Mouse (Mus musculus): ENCODE results near the gene Entr1. TPM values are rescaled to one million over a fixed set of nuclear protein-coding genes. Genes with fewer than 3 reads are reported as not detected.

Gene Entr1
- total RNA-seq, 2 experiments from 2014 or later: 25.7 to 35.3 TPM

DNA sequence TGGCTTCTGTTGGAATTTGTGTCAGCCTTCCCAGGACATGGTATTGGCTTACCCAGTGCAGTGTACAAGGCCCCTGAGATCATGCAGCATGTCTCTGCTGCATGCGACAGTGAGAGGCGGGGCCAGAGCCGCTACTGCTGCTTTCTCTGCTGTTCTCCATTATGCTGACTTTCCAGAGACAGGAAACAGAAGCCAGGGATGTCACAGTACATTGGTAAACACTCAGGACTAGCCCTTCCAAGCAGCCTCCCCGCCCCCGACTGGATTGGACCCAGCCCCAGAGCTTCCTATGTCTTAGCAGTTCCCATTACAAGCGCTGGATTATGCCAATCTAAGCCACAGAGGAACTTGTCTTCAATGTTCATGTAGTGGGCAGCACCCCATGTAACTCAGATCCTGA is 40.9 kb downstream of the Entr1 start:
- DNase-seq: no peak

DNA sequence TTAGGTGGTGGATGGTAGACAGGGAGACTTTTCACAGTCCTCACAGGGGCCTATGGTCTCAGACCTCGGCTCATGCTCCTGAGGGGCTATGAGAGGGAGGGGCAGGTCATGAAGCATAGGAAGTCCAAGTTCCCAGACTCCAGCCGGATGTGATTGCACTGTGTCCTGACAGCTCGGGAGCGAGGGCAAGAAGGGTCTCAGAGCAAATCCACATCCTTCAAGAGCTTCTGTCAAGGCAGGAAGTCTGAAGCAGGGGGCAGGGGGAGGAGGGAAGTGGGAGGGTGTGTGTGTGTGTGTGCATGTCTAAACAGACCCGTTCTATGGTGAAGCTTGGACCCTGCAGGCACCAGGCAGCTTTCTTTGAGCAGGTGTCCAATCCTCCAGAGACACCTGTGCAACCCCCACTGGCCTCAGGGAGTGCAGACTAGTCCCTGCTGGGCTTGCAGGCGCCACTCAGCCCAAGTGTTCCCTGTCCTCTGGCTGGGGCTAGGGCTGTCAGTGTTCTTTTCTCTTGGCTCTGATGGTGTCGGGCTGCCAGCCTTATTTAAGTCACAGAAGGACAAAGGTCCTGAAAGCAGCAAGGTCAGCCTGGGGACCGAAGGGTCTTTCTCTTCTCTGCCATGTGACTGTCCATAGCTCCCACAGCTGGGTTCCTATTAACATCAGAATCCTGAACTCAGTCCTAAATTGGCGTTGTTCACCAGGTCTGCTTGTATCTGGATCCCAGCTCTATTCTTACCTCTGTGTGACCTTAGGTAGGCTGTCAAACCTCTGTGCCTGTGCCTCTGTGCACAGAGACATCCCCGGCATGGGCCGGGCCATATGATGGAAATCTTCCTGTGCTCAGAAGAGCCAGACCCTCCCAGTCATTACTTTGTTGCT is 46.3 kb downstream of the Entr1 start:
- no peak for DNase-seq

DNA sequence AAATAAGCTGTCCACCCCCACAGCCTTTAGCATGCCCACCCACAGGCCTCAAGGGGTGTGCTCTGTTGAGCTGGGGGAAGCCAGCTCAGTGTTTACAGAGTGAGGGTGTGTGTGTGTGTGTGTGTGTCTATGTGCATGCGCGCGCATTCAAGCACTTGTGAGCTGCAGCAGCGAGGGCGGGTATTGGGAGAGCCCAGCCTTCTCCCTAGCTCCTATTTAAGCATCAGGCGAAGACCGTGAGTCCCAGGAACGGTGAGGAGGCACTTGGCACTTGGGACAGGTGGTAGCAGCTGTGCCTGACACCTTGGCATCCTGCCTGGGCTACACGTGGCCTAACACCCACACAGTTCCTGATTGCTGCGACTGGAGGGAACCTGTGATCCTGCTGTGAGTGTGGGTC is 47.1 kb downstream of the Entr1 start:
- peak; percentile 72 for DNase-seq

DNA sequence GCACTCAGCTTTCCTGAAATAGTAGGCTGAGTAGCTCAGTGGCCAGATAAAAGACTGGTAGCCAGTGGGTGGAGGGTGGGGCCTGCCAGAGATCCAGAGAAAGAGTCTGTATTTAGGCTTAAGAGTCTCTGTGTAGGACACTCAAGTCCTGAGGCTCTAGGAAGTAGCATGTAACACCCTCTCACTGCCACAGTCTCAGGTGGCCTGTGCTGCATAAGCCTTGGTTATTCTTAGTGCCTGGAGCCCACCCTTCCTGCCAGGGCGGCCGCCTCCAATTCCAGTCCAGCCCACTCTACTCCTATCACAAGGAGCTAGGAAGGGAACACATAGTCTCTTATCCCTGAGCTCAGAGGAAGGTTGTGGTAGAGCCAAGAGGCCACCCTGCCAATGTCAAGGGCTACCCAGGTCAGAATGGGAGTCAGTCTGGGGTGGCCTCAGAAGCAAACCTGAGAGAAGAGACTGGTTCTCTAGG is 47.6 kb downstream of the Entr1 start:
- DNase-seq: no peak

DNA sequence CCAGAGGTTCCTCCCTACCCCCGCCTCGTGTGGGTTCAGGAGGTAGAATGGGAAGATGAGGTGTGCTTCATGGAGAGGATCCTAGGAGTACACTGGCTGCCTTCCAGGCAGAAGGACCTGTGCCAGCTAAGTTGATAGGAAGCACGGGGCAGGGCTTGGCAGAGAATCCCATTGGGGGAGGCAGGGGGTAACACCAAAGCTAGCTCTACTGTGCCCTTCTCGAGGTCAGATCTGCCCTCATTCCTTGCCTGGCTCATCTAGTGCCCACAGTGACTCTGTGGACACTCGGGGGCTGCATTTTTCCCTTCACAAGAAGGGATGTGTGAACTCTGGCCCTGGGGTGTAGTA is 49.9 kb downstream of the Entr1 start:
- no peak for DNase-seq

DNA sequence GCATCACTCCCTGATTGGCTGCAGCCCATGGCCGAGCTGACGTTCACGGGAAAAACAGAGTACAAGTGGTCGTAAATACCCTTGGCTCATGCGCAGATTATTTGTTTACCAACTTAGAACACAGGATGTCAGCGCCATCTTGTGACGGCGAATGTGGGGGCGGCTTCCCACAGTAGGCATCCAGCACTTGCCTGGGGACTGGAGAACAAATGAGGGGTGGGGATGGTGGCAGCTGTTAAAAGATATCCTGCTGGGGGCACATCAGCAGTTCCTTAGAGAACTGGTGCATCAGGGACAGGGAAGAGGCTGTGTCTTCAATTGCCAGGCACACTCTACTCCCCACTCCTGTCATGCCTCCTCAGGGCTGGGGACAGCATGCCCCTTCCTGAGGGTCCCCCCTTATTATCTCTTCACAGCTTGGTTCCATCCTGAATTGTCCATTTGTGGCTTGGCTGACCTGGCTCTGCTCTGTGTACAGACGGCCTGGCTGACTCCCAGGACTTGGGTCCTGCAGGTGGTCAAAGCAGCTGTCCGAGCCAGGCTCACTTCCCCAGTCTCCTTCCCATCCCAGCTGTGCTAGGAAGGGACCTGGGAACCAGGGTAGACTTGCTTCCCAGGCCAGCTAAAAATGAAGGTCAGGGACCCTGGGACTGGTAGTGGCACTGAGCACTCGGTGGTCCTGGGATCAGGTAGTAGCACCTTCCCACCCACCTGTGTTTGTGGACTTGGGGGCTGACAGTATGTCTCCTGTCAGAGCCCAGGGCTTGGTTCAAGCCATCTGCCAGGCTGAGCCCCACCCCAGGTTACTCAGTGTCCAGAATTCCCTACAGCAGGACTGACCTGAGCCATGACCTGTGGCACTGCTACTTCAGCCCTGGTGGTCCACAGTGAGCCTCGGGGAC is 50.6 kb downstream of the Entr1 start:
- no peak for DNase-seq

Other genes starting within 250 kb of the Entr1 start
- gene Lhx3, start 181.0 kb downstream of the Entr1 start, total RNA-seq (2021): not detected
- 1 to 10 TPM; 5.9 to 7.6 TPM for gene Qsox2, start 151.8 kb downstream of the Entr1 start, total RNA-seq (2021)
- under 1 TPM; 0.09 to 0.14 TPM for gene Ccdc187, start 94.8 kb downstream of the Entr1 start, total RNA-seq (2021)
- gene Gpsm1, start 73.8 kb downstream of the Entr1 start, total RNA-seq (2021): 10 to 100 TPM; 12.9 to 16.6 TPM
- gene Dnlz, start 37.2 kb downstream of the Entr1 start, total RNA-seq (2021): 10 to 100 TPM; 18.0 to 18.9 TPM
- gene Card9, start 28.4 kb downstream of the Entr1 start, total RNA-seq (2021): 1 to 10 TPM in 1 of 2 experiments, under 1 TPM in 1; 0.82 to 1.5 TPM
- 10 to 100 TPM; 11.1 to 14.5 TPM for gene Snapc4, start 8.7 kb downstream of the Entr1 start, total RNA-seq (2021)
- gene Pmpca, start within 50 bp of the Entr1 start, total RNA-seq (2021): 100 to 1,000 TPM; 124 to 146 TPM
- 1 to 10 TPM; 6.3 to 9.2 TPM for gene Inpp5e, start 19.9 kb upstream of the Entr1 start, total RNA-seq (2021)
- 10 to 100 TPM; 26.3 to 36.5 TPM for gene Sec16a, start 55.9 kb upstream of the Entr1 start, total RNA-seq (2021)
- gene Notch1, start 127.3 kb upstream of the Entr1 start, total RNA-seq (2021): 10 to 100 TPM; 22.5 to 33.5 TPM
- gene Egfl7, start 190.7 kb upstream of the Entr1 start, total RNA-seq (2021): 100 to 1,000 TPM; 104 to 147 TPM
- under 1 TPM in 1 of 2 experiments, not detected in 1; 0.40 TPM for gene Gm20532, start 197.3 kb upstream of the Entr1 start, total RNA-seq (2021)
- 1 to 10 TPM; 9.3 to 9.4 TPM for gene Agpat2, start 215.1 kb upstream of the Entr1 start, total RNA-seq (2021)
- 1 to 10 TPM; 2.9 to 3.4 TPM for gene Fam69b, start 239.1 kb upstream of the Entr1 start, total RNA-seq (2021)